Mouse (Mus musculus) adrenal gland, postnatal 25 days (tissue): ENCODE data around the gene Gm16405. TPM values are rescaled to one million over a fixed set of nuclear protein-coding genes. Genes with fewer than 3 reads are reported as not detected.
"Not testable (repeated sequence)": the region's sequence is repeated elsewhere in the genome, so short reads cannot be mapped to it uniquely, and the experiment has no call there.

Experiments used
- DNase-seq: peaks from one replicate; pipeline ENCODE4 v3.0.0; 2021; ENCODE audit warnings: mixed read lengths
- long read RNA-seq: library from polyadenylated mRNA; stranded (forward); transcript quantifications from one replicate; pipeline ENCODE4 v2.0.0, GENCODE M21; 2021
- total RNA-seq: library from RNA; stranded (reverse); gene quantifications from 2 replicates; pipeline ENCODE4 v1.2.3, GENCODE M21; 2021

The Gm16405 gene
- not detected in 2 replicates for total RNA-seq
- long read RNA-seq, result 0 reads

DNA sequence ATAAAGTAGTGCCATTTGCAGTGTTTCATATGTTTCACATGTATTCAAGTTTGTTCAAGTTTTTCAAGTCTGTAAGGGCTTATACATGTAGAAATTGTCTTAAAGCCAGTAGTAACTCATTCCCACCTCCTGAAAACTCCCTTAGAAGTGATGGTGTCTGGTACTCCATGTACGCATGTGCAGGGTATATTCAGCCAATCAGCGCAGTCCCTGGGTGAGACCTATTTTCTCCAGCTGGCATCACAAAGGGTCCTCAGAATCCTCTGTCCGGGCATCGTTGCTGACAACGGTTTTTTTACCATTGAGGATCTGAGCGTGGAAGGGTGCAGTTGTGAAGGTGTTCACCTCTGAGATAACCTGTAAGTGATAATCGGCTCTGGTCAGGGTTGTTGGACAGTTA lies at the start of gene Gm16405:
TSS of gene Gm16405 (plus strand) at position 301 of the 400 bp plus-strand sequence.
- DNase-seq, result not testable (repeated sequence)

Other genes starting within 250 kb of the Gm16405 start
- gene Gm16430, start 91.0 kb downstream of the Gm16405 start, total RNA-seq, result not detected in 2 replicates